Mouse (Mus musculus): ENCODE measurements around the gene Foxn3. TPM values are rescaled to one million over a fixed set of nuclear protein-coding genes. Genes with fewer than 3 reads are reported as not detected.

The Foxn3 gene
- polyA plus RNA-seq, 1 experiment from 2014 or later: 15.7 TPM

DNA sequence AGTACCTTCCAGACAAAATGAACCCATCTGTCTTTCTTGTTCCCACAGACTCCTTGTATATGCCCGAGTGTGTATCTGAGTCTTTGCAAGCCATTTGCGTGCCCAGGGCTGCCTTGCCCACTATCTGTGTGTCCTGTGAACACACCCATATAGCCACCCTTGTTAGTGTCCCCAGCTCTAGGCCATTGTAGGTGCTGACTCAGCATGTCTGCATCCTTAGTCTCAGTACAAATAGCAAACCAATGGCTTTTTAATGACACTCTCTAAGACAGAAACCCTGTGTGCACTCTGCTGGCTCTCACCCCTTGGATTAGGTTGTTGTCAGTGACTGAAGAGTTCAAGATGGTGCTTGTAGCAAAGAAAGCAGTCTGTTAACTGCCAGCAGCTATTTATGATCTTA is 33.0 kb upstream of the Foxn3 start:
- in situ Hi-C loops (cut with MboI; ENCODE audit: low pct_unique_long_range_greater_than_20kb): no loop called here
- no peak for DNase-seq (ENCODE audit: low read depth, low spot score)
- TF ChIP-seq CTCF (IDR thresholded peaks at IDR 0.05): no peak
- ChIA-PET CTCF (no interaction called here), POLR2A (no interaction called here)
- ATAC-seq: no peak
- no peaks in the 10 kb centered on the region for H3K27me3 ChIP-seq

GRCm38 (mm10) chr12:99587338-99587737 is 24.0 kb upstream of the Foxn3 start:
- no peak for ATAC-seq

GRCm38 (mm10) chr12:99579989-99580388 is 16.6 kb upstream of the Foxn3 start:
- POLR2A ChIA-PET: no interaction called here
- H3K27me3 ChIP-seq: peaks cover 14% of the 10 kb centered on the region
- CTCF ChIA-PET: no interaction called here
- in situ Hi-C loops (cut with MboI; ENCODE audit: low pct_unique_long_range_greater_than_20kb): no loop called here
- no peak for TF ChIP-seq CTCF (IDR thresholded peaks at IDR 0.05)
- DNase-seq (ENCODE audit: low read depth, low spot score) (no peak), ATAC-seq (no peak)

More at GRCm38 (mm10) chr12:99587338-99587737, 24.0 kb upstream of the Foxn3 start:
- no peak for TF ChIP-seq CTCF (IDR thresholded peaks at IDR 0.05)
- in situ Hi-C loops (cut with MboI; ENCODE audit: low pct_unique_long_range_greater_than_20kb): no loop called here
- peaks cover 15% of the 10 kb centered on the region for H3K27me3 ChIP-seq
- DNase-seq (ENCODE audit: low read depth, low spot score): no peak
- CTCF ChIA-PET: no interaction called here
- POLR2A ChIA-PET: interaction anchor here (0.6 kb wide), 1 partner anchor 413 kb away, joined by 3 read pairs; no protein-coding TSS in a partner anchor

DNA sequence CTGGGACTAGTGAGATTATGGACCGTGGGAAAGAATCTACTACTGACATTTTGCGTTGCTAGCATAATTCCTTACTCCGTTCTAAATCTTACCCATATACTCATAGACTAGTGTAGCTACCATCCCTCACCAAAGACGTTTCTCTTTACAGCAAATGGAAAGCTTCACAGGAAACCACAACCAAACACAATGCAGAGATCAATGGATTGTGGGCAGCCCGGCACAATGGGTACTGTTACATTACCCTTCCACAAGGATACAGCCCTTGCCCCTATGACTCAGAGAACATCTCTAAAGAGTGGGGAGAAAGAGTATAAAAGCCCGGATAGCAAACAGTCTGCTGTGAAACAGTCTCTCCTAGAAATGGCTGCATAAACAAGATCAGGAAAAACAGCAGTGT is 13.3 kb upstream of the Foxn3 start:
- peaks cover 14% of the 10 kb centered on the region for H3K27me3 ChIP-seq
- ChIA-PET CTCF (interaction anchor here (0.8 kb wide), 1 partner anchor 9 kb away, joined by 3 read pairs; no protein-coding TSS in a partner anchor), POLR2A (no interaction called here)
- in situ Hi-C loops (cut with MboI; ENCODE audit: low pct_unique_long_range_greater_than_20kb): no loop called here
- DNase-seq (ENCODE audit: low read depth, low spot score) (no peak), ATAC-seq (no peak)
- TF ChIP-seq CTCF (IDR thresholded peaks at IDR 0.05): no peak

DNA sequence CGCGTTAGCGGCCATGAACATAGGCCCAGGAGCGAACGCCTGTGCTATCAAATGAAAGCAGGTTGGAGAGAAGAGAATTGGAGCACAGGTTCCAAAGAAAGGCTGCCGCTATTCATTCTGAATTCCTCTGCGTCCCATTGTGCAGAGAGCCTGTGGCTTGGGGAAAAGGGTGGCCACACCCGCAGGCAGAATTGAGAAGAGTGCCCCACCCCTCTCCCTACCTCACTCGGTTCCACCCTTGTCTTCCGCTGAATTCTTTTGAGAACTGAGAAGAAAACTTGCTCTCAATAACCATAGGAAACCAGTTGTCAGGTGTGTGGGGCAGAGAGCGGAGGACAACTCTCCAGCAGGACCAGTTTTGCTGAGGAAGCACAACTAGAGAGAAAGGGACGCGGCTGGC is 10.9 kb upstream of the Foxn3 start:
- H3K27me3 ChIP-seq: peaks cover 8% of the 10 kb centered on the region
- DNase-seq (ENCODE audit: low read depth, low spot score) (no peak), ATAC-seq (no peak)
- POLR2A ChIA-PET: no interaction called here
- in situ Hi-C loops (cut with MboI; ENCODE audit: low pct_unique_long_range_greater_than_20kb): no loop called here
- TF ChIP-seq CTCF (IDR thresholded peaks at IDR 0.05): no peak
- CTCF ChIA-PET: no interaction called here

DNA sequence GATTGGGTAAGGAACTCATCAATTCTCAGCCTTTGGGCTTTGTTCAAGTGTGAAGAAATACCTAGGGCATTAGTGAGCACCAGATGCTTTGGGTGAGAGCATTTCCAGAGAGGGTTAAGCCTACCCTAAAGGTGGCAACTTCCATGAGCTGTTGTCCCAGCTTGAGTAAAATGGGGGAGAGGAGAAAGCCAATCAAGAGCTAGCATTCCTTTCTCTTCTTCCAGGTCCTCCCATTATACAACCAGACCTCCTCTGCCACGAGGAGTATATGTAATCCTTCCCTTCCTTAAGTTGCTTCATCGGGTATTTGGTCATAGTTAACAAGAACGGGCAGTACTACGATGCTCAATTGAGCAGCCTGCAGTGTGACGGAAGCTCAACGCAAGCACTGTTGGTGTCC is 9.7 kb upstream of the Foxn3 start:
- ATAC-seq (no peak), DNase-seq (ENCODE audit: low read depth, low spot score) (no peak)
- ChIA-PET CTCF (no interaction called here), POLR2A (no interaction called here)
- H3K27me3 ChIP-seq: peaks cover 5% of the 10 kb centered on the region
- in situ Hi-C loops (cut with MboI; ENCODE audit: low pct_unique_long_range_greater_than_20kb): no loop called here
- no peak for TF ChIP-seq CTCF (IDR thresholded peaks at IDR 0.05)

- ChIA-PET POLR2A (no interaction called here), CTCF (no interaction called here)
- no peak for DNase-seq (ENCODE audit: low read depth, low spot score)
- H3K27me3 ChIP-seq: peaks cover 5% of the 10 kb centered on the region
- in situ Hi-C loops (cut with MboI; ENCODE audit: low pct_unique_long_range_greater_than_20kb): no loop called here
- no peak for ATAC-seq
- TF ChIP-seq CTCF (IDR thresholded peaks at IDR 0.05): no peak
These were observed 8.6 kb upstream of the Foxn3 start for GRCm38 (mm10) chr12:99571999-99572398.

GRCm38 (mm10) chr12:99570197-99570956 is 7.0 kb upstream of the Foxn3 start:
- H3K27me3 ChIP-seq: no peaks in the 10 kb centered on the region
- in situ Hi-C loops (cut with MboI; ENCODE audit: low pct_unique_long_range_greater_than_20kb): no loop called here
- ATAC-seq: no peak
- ChIA-PET CTCF (no interaction called here), POLR2A (no interaction called here)
- DNase-seq (ENCODE audit: low read depth, low spot score): no peak
- TF ChIP-seq CTCF (IDR thresholded peaks at IDR 0.05): no peak

DNA sequence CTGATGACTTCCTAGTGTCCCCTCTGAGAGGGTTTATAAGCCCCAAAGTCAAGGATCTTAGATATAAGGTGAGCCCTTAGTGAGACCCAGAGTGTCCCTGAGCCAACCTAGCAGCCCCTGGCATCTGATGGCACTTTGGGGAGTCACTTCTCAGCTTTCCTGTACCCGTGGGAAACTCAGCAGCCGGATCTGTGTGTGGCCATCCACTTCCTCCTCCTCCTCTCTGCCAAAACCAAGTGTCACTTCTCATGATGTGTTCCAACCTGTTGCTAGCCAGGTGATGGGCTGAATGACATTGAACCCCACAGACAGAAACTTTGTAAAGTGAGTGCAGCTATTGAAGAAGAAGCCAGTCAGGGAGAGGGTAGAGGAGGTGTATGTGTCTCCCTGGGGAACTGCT is 2.2 kb upstream of the Foxn3 start:
- ATAC-seq: no peak
- no peak for DNase-seq (ENCODE audit: low read depth, low spot score)
- ChIA-PET POLR2A (no interaction called here), CTCF (no interaction called here)
- no peaks in the 10 kb centered on the region for H3K27me3 ChIP-seq
- in situ Hi-C loops (cut with MboI; ENCODE audit: low pct_unique_long_range_greater_than_20kb): loop anchor here (10.0 kb wide), 1 partner anchor 471 kb away; no protein-coding TSS in a partner anchor
- no peak for TF ChIP-seq CTCF (IDR thresholded peaks at IDR 0.05)

DNA sequence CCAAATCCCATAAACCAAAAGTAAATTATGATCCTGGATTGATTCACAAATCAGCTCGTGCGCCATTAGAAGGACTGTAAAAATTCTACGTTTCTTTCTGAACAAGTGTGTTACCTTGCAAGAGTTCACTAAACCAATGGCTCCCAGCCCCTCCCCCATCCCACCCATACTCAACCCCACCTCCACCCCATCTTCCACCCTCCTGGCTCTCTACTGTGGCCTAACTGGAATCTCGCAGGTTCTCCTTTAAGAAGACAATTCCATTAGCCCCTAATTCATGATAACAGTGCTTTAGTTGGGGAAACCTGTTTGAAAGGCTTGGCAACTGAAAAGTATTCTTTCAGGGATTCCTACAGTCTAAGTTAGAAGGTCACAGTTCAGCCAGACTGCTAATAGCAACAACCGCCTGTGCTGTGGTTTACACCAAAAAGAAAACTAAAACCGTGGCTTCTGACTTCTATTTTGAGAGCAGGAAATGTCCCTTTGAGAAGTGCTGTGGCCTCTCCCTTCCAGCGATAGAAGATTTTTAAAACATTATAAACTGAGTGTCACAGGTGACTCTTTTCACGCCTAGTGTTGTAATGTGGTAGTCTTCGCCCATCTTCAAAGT is 1.0 kb upstream of the Foxn3 start:
- in situ Hi-C loops (cut with MboI; ENCODE audit: low pct_unique_long_range_greater_than_20kb): loop anchor here (5.0 to 10.0 kb wide), 2 partner anchors 157 to 470 kb away; no protein-coding TSS in a partner anchor

GRCm38 (mm10) chr12:99562867-99563189 is 554 bp downstream of the Foxn3 start:
- TF ChIP-seq CTCF (IDR thresholded peaks at IDR 0.05): no peak
- H3K27me3 ChIP-seq: no peaks in the 10 kb centered on the region
- ATAC-seq: peak; percentile 49
- no peak for DNase-seq (ENCODE audit: low read depth, low spot score)
- CTCF ChIA-PET: interaction anchor here (2.0 kb wide), 1 partner anchor 9 kb away, joined by 7 read pairs; no protein-coding TSS in a partner anchor
- in situ Hi-C loops (cut with MboI; ENCODE audit: low pct_unique_long_range_greater_than_20kb): loop anchor here (5.0 to 10.0 kb wide), 2 partner anchors 156 to 468 kb away; no protein-coding TSS in a partner anchor
- POLR2A ChIA-PET: interaction anchor here (0.7 to 1.6 kb wide), 2 partner anchors 170 to 345 kb away, joined by 5 to 7 read pairs; no protein-coding TSS in a partner anchor

More for the DNA sequence above, 1.0 kb upstream of the Foxn3 start:
- H3K27me3 ChIP-seq: no peaks in the 10 kb centered on the region
- no peak for TF ChIP-seq CTCF (IDR thresholded peaks at IDR 0.05)
- DNase-seq (ENCODE audit: low read depth, low spot score) (no peak), ATAC-seq (no peak)
- ChIA-PET CTCF (no interaction called here), POLR2A (interaction anchor here (1.6 kb wide), 1 partner anchor 171 kb away, joined by 5 read pairs; no protein-coding TSS in a partner anchor)
